Mouse (Mus musculus) CH12.LX (cell line): ENCODE data around the gene Pdyn. TPM values are rescaled to one million over a fixed set of nuclear protein-coding genes. Genes with fewer than 3 reads are reported as not detected.

Source experiments
- DNase-seq: peaks from one replicate; pipeline ENCODE4 v3.0.0-alpha.2; 2013; ENCODE audit errors: extremely low read depth
- H3K27ac ChIP-seq: 2 replicates; pipeline ENCODE4 v1.5.1; 2012; ENCODE audit warnings: low read depth, mild to moderate bottlenecking, control low read depth, moderate library complexity; ENCODE audit not compliant: insufficient read depth
- H3K27me3 ChIP-seq: replicated peaks from 2 replicates; pipeline ENCODE3; 2012; ENCODE audit warnings: inconsistent platforms
- H3K36me3 ChIP-seq, 2 experiments: replicated peaks in 1 of 2; 2 replicates each; pipeline versions ENCODE3 to v1.6.1; 2012; ENCODE audit warnings: inconsistent platforms in 1 of 2, low read length in 1 of 2, mild to moderate bottlenecking in 1 of 2, mixed read lengths in 1 of 2, moderate library complexity in 1 of 2; ENCODE audit not compliant: control insufficient read depth in 1 of 2, insufficient read depth in 1 of 2
- H3K4me1 ChIP-seq, 2 experiments: 2 replicates each; pipeline ENCODE4 v1.6.1; 2012; ENCODE audit warnings: inconsistent platforms in 1 of 2, moderate library complexity in 1 of 2; ENCODE audit not compliant: insufficient read depth in 2 of 2, control insufficient read depth in 1 of 2
- H3K4me2 ChIP-seq: 2 replicates; pipeline ENCODE4 v1.6.1; 2012; ENCODE audit warnings: low read depth, mild to moderate bottlenecking, control low read depth; ENCODE audit not compliant: poor library complexity, insufficient read depth, severe bottlenecking
- H3K4me3 ChIP-seq, 3 experiments: fragments of 150-350 bp in 1 of 3; sonication (generic) in 1 of 3; replicated peaks in 1 of 3; 2 replicates each; pipeline versions ENCODE3 to v1.5.1; 2011 to 2012; ENCODE audit warnings: low read depth in 2 of 3, low read length in 2 of 3, mild to moderate bottlenecking in 2 of 3, moderate library complexity in 2 of 3, control low read depth in 1 of 3, improper control_type of control experiment in 1 of 3, inconsistent platforms in 1 of 3, mixed read lengths in 1 of 3; ENCODE audit not compliant: poor library complexity in 1 of 3
- H3K79me2 ChIP-seq: replicated peaks from 2 replicates; pipeline ENCODE4 v1.6.1; 2012; ENCODE audit warnings: mild to moderate bottlenecking, moderate library complexity; ENCODE audit not compliant: control insufficient read depth, poor library complexity, insufficient read depth, severe bottlenecking; ENCODE audit errors: extremely low read depth
- H3K9ac ChIP-seq: 2 replicates; pipeline ENCODE4 v1.6.1; 2012; ENCODE audit warnings: low read depth, mild to moderate bottlenecking, control low read depth, moderate library complexity; ENCODE audit not compliant: insufficient read depth
- H3K9me3 ChIP-seq: replicated peaks from 2 replicates; pipeline ENCODE3; 2012; ENCODE audit warnings: low read length, inconsistent platforms, mixed read lengths
- CTCF ChIP-seq, 2 experiments: IDR thresholded peaks in 1 of 2; conservative IDR thresholded peaks in 1 of 2; 2 replicates each; pipeline ENCODE4 v1.5.1; 2011 to 2012; ENCODE audit warnings: low read depth in 2 of 2, low read length in 2 of 2, improper control_type of control experiment in 1 of 2, inconsistent platforms in 1 of 2, mild to moderate bottlenecking in 1 of 2, moderate library complexity in 1 of 2
- ELF1 ChIP-seq: IDR thresholded peaks from 2 replicates; pipeline ENCODE4 v1.6.1; 2014; ENCODE audit warnings: low read depth, mild to moderate bottlenecking, inconsistent platforms, low read length, improper control_type of control experiment
- EP300 ChIP-seq: IDR thresholded peaks from 2 replicates; pipeline ENCODE4 v1.6.1; 2011; ENCODE audit warnings: low read length, improper control_type of control experiment
- GABPA ChIP-seq: IDR thresholded peaks from 2 replicates; pipeline ENCODE4 v1.6.1; 2012; ENCODE audit warnings: low read depth, low read length, improper control_type of control experiment, inconsistent platforms; ENCODE audit not compliant: insufficient replicate concordance
- HCFC1 ChIP-seq: IDR thresholded peaks from 2 replicates; pipeline ENCODE4 v1.6.1; 2012; ENCODE audit warnings: low read depth, mild to moderate bottlenecking, inconsistent platforms, low read length, improper control_type of control experiment
- JUN ChIP-seq: IDR thresholded peaks from 2 replicates; pipeline ENCODE4 v1.6.1; 2011; ENCODE audit warnings: low read depth, mild to moderate bottlenecking, low read length, improper control_type of control experiment, moderate library complexity; ENCODE audit not compliant: insufficient read depth
- JUND ChIP-seq: conservative IDR thresholded peaks from 2 replicates; pipeline ENCODE4 v1.6.1; 2011; ENCODE audit warnings: low read depth, low read length, improper control_type of control experiment
- MAFK ChIP-seq: IDR thresholded peaks from 2 replicates; pipeline ENCODE4 v1.6.1; 2011; ENCODE audit warnings: low read length, improper control_type of control experiment; ENCODE audit not compliant: insufficient replicate concordance
- MAX ChIP-seq: IDR thresholded peaks from 2 replicates; pipeline ENCODE4 v1.6.1; 2011; ENCODE audit warnings: low read length, improper control_type of control experiment
- MYC ChIP-seq: IDR thresholded peaks from 2 replicates; pipeline ENCODE4 v1.6.1; 2011; ENCODE audit warnings: low read depth, mild to moderate bottlenecking, improper control_type of control experiment, low read length
- NRF1 ChIP-seq: IDR thresholded peaks from 2 replicates; pipeline ENCODE4 v1.6.1; 2014; ENCODE audit warnings: low read depth, mild to moderate bottlenecking, inconsistent platforms, low read length, improper control_type of control experiment, moderate library complexity
- PAX5 ChIP-seq: IDR thresholded peaks from 2 replicates; pipeline ENCODE4 v1.6.1; 2012; ENCODE audit warnings: low read length, inconsistent platforms, mixed read lengths
- POLR2A ChIP-seq: IDR thresholded peaks from 2 replicates; pipeline ENCODE4 v1.6.1; 2011; ENCODE audit warnings: low read depth, mild to moderate bottlenecking, improper control_type of control experiment, low read length
- POLR2AphosphoS2 ChIP-seq: IDR thresholded peaks from 2 replicates; pipeline ENCODE4 v1.6.1; 2011; ENCODE audit warnings: low read depth, low read length, improper control_type of control experiment
- SMC3 ChIP-seq: IDR thresholded peaks from 2 replicates; pipeline ENCODE4 v1.6.1; 2011; ENCODE audit warnings: low read depth, low read length, improper control_type of control experiment
- TBP ChIP-seq: conservative IDR thresholded peaks from 2 replicates; pipeline ENCODE4 v1.6.1; 2011; ENCODE audit warnings: low read depth, low read length, improper control_type of control experiment
- TCF12 ChIP-seq: IDR thresholded peaks from 2 replicates; pipeline ENCODE4 v1.6.1; 2014; ENCODE audit warnings: low read depth, mild to moderate bottlenecking, inconsistent platforms, low read length, improper control_type of control experiment
- UBTF ChIP-seq: IDR thresholded peaks from 2 replicates; pipeline ENCODE4 v1.6.1; 2012; ENCODE audit warnings: low read depth, mild to moderate bottlenecking, inconsistent platforms, low read length, improper control_type of control experiment, moderate library complexity
- USF1 ChIP-seq: IDR thresholded peaks from 2 replicates; pipeline ENCODE4 v1.6.1; 2014; ENCODE audit warnings: low read depth, mild to moderate bottlenecking, inconsistent platforms, low read length, improper control_type of control experiment
- ZKSCAN1 ChIP-seq: IDR thresholded peaks from 2 replicates; pipeline ENCODE4 v1.6.1; 2012; ENCODE audit warnings: low read depth, inconsistent platforms, low read length, improper control_type of control experiment, borderline replicate concordance
- ZNF384 ChIP-seq: IDR thresholded peaks from 2 replicates; pipeline ENCODE4 v1.6.1; 2012; ENCODE audit warnings: low read depth, low read length, improper control_type of control experiment, inconsistent platforms
- dilution Hi-C: fragments of 300-500 bp; cut with MboI; formaldehyde crosslinking; loops from 2 replicates; pipeline ENCODE4 v1.14.3; 2020; ENCODE audit warnings: low sequenced_read_pairs; ENCODE audit not compliant: extremely low pct_unique_long_range_greater_than_20kb, extremely low pct_ligation_motif_present
- in situ Hi-C: fragments of 300-500 bp; cut with MboI; formaldehyde crosslinking; loops from 3 replicates; pipeline ENCODE4 v1.14.3; 2019; ENCODE audit warnings: low sequenced_read_pairs, low pct_ligation_motif_present, low pct_unique_long_range_greater_than_20kb, mixed read lengths
- polyA plus RNA-seq: library from polyadenylated mRNA; unstranded; fragments of >175 nt; gene quantifications from 2 replicates; pipeline ENCODE4 v1.2.1, GENCODE M21; 2012; ENCODE audit warnings: low read depth; ENCODE audit not compliant: insufficient read length
- total RNA-seq, 2 experiments: library from RNA; depleted of rRNA; stranded (reverse); fragments of 300-350 nt in 1 of 2; fragments of >200 nt in 1 of 2; gene quantifications; 2 replicates each; pipeline ENCODE4 v1.2.3; 2012 to 2014

The Pdyn gene
- total and polyA plus RNA-seq, 3 experiments: not detected

DNA sequence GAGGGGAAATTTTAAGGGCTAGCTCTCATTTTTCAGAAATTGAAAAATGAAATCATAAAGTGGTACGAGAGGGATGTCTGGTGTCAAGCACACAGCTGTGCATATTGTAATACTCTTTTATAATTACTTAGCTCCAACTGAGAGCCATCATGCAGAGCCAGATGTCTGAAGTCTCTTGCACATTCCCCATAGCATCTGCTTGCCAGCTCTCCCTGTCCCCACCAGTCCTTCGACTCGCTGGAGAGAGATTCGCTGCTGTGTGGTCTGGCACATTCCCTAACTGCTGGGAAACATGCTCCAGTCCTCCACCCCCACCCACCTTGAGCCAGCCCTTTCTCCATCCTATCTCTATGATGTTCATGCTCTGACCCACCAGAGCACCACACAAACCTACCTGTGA is 15.6 kb downstream of the Pdyn start:
- DNase-seq: no peak
- no peak overlapping the region for H3K9ac ChIP-seq
- no peaks in the 10 kb centered on the region for H3K36me3 ChIP-seq
- H3K4me1 ChIP-seq: peaks cover 0 to 9% of the 10 kb centered on the region in 2 experiments; a peak in 2 of 4 replicates
- H3K4me3 ChIP-seq: no peak overlapping the region
- H3K79me2 ChIP-seq: no peaks in the 10 kb centered on the region
- H3K27ac ChIP-seq: no peak overlapping the region
- dilution Hi-C loops: no loop called here
- H3K4me2 ChIP-seq: no peak overlapping the region
- no peaks in the 10 kb centered on the region for H3K9me3 ChIP-seq
- no peak for TF ChIP-seq POLR2A
- no peak for TF ChIP-seq MYC
- no peak for TF ChIP-seq POLR2AphosphoS2
- TF ChIP-seq TCF12: no peak
- TF ChIP-seq PAX5: no peak
- TF ChIP-seq ZNF384: no peak
- no peak for TF ChIP-seq NRF1
- TF ChIP-seq SMC3: no peak
- peaks cover 25% of the 10 kb centered on the region for H3K27me3 ChIP-seq
- in situ Hi-C loops: loop anchor here (25.0 kb wide), 1 partner anchor 528 kb away; no protein-coding TSS in a partner anchor

DNA sequence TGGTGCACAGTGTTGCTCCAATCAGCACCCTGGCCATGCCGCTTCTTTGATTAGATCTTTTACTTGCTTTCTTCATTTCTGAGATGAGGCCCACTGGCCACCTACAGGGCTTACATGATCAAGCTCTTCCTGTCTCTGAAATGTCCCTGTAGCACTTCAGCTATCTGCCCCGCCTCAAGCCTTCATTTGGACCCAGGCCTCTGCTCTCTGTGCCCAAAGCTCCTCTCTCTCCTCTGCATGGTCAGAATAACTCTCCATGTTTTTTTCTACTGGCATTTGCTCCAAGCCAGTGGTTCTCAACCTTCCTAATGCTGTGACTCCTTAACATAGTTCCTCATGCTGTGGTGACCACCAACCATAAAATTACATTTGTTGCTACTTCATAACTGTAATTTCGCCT is 19.4 kb downstream of the Pdyn start:
- dilution Hi-C loops: no loop called here
- Histone ChIP-seq H3K9me3 (no peaks in the 10 kb centered on the region), H3K79me2 (no peaks in the 10 kb centered on the region), H3K36me3 (no peaks in the 10 kb centered on the region), H3K27ac (no peak overlapping the region), H3K4me1 (peaks cover 0 to 7% of the 10 kb centered on the region in 2 experiments; a peak in 2 of 4 replicates), H3K4me2 (no peak overlapping the region), H3K4me3 (no peak overlapping the region)
- in situ Hi-C loops: loop anchor here (25.0 kb wide), 1 partner anchor 532 kb away; no protein-coding TSS in a partner anchor
- DNase-seq: no peak
- no peak for TF ChIP-seq MAFK
- TF ChIP-seq MAX: no peak
- no peak for TF ChIP-seq SMC3
- no peak for TF ChIP-seq MYC
- no peak for TF ChIP-seq TBP
- no peak for TF ChIP-seq EP300
- TF ChIP-seq JUND: no peak
- TF ChIP-seq UBTF: no peak
- no peak for TF ChIP-seq PAX5
- no peak for TF ChIP-seq ELF1
- TF ChIP-seq USF1: no peak
- no peak for TF ChIP-seq NRF1
- TF ChIP-seq CTCF (conservative IDR thresholded peaks at IDR 0.05 in 1 of 2, IDR thresholded peaks at IDR 0.05 in 1 of 2; ENCODE audit: low read depth in 2 of 2, low read length in 2 of 2): no peak
- TF ChIP-seq ZKSCAN1: no peak
- no peak for TF ChIP-seq GABPA
- no peak for TF ChIP-seq ZNF384
- no peak for TF ChIP-seq JUN
- no peak for TF ChIP-seq HCFC1
- TF ChIP-seq, all 38 proteins: peak for 0
- Histone ChIP-seq H3K27me3 (peaks cover 49% of the 10 kb centered on the region), H3K9ac (no peak overlapping the region)
